Mouse (Mus musculus) heart, embryonic 12.5 days (tissue): ENCODE measurements around the gene Cd3d. TPM values are rescaled to one million over a fixed set of nuclear protein-coding genes. Genes with fewer than 3 reads are reported as not detected.

Source experiments
- ATAC-seq: fragments of 200-750 bp; cut with Nextera tagmentation; 2 replicates; pipeline ENCODE4 v1.8.0; 2017; ENCODE audit warnings: moderate TSS enrichment, moderate library complexity; ENCODE audit not compliant: insufficient number of reproducible peaks, low FRiP score
- H3K27ac ChIP-seq: fragments of 300-500 bp; sonication (generic); 2 replicates; pipeline ENCODE4 v1.5.1; 2016; ENCODE audit warnings: mild to moderate bottlenecking, moderate library complexity; ENCODE audit not compliant: poor library complexity, severe bottlenecking
- H3K27me3 ChIP-seq: fragments of 300-500 bp; sonication (generic); replicated peaks from 2 replicates; pipeline ENCODE4 v1.6.1; 2016; ENCODE audit warnings: mild to moderate bottlenecking, moderate library complexity
- H3K36me3 ChIP-seq: fragments of 300-500 bp; sonication (generic); 2 replicates; pipeline ENCODE4 v1.6.1; 2016; ENCODE audit warnings: mild to moderate bottlenecking, moderate library complexity
- H3K4me1 ChIP-seq: fragments of 300-500 bp; sonication (generic); replicated peaks from 2 replicates; pipeline ENCODE4 v1.6.1; 2016; ENCODE audit warnings: mild to moderate bottlenecking
- H3K4me2 ChIP-seq: fragments of 300-500 bp; sonication (generic); 2 replicates; pipeline ENCODE4 v1.6.1; 2016; ENCODE audit warnings: mild to moderate bottlenecking, moderate library complexity
- H3K4me3 ChIP-seq: fragments of 300-500 bp; sonication (generic); 2 replicates; pipeline ENCODE4 v1.5.1; 2016; ENCODE audit warnings: mild to moderate bottlenecking
- H3K9ac ChIP-seq: fragments of 300-500 bp; sonication (generic); 2 replicates; pipeline ENCODE4 v1.6.1; 2016; ENCODE audit warnings: mild to moderate bottlenecking, moderate library complexity
- H3K9me3 ChIP-seq: fragments of 300-500 bp; sonication (generic); replicated peaks from 2 replicates; pipeline ENCODE4 v1.6.1; 2016; ENCODE audit warnings: mild to moderate bottlenecking, moderate library complexity
- WGBS: fragments of 180-500 bp; shearing (Covaris S2); methylation state at CpG from one replicate; pipeline ENCODE4 v1.1.7; 2016; 5-methylcytosine and 5-hydroxymethylcytosine counted together
- polyA plus RNA-seq: library from polyadenylated mRNA; unstranded; fragments of >200 nt; fragmentation: Nextera tagmentation; extraction: Ambion mirVana; gene quantifications from 2 replicates; pipeline ENCODE4 v1.2.1, GENCODE M21; 2016

Cd3d gene
- polyA plus RNA-seq, 1 experiment from 2014 or later, result not detected

GRCm38 (mm10) chr9:45011291-45011690, 29.7 kb downstream of the Cd3d start:
- Histone ChIP-seq H3K27ac (no peak overlapping the region), H3K4me2 (no peak overlapping the region), H3K4me3 (no peak overlapping the region), H3K4me1 (no peaks in the 10 kb centered on the region), H3K9me3 (peaks cover 4% of the 10 kb centered on the region; the same call in 1 of the 2 replicates), H3K36me3 (no peaks in the 10 kb centered on the region), H3K27me3 (peaks cover 35% of the 10 kb centered on the region), H3K9ac (no peak overlapping the region)
- ATAC-seq, result no peak
- WGBS, result 44% methylated on average over 6 of the region's 6 CpGs

DNA sequence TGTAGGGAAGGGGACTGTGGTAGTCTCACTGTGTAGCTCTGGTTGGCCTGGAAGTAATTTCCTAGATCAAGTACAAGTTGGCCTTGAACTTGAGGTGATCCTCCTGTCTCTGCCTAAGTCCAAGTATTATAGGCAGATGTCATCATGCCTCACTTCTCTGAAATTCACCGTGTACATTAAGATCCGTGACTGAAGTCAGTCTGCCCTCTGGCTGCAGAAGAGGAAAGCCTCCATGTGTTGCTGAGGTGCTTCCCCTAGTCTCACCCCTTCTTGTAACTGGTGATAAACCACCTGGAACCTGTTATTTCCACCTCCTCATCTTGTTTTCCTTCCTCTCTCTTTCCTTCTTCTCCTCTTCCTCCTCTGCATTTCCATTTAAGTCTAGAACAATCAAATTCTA, 33.3 kb downstream of the Cd3d start:
- Histone ChIP-seq H3K4me2 (no peak overlapping the region), H3K4me1 (no peaks in the 10 kb centered on the region), H3K9ac (no peak overlapping the region), H3K36me3 (no peaks in the 10 kb centered on the region), H3K4me3 (no peak overlapping the region), H3K27me3 (peaks cover 23% of the 10 kb centered on the region), H3K9me3 (peaks cover 4% of the 10 kb centered on the region; the same call in 1 of the 2 replicates), H3K27ac (no peak overlapping the region)
- WGBS, result 35% methylated on average over 2 of the region's 2 CpGs
- no peak for ATAC-seq

- no peak for ATAC-seq
- WGBS, result 71% methylated on average over 3 of the region's 3 CpGs
- Histone ChIP-seq H3K4me3 (no peak overlapping the region), H3K27me3 (peaks cover 28% of the 10 kb centered on the region), H3K9me3 (peaks cover 4% of the 10 kb centered on the region; the same call in 1 of the 2 replicates), H3K9ac (no peak overlapping the region), H3K36me3 (no peaks in the 10 kb centered on the region), H3K4me1 (no peaks in the 10 kb centered on the region), H3K27ac (no peak overlapping the region), H3K4me2 (no peak overlapping the region)
Measured at GRCm38 (mm10) chr9:45015841-45016240, 34.3 kb downstream of the Cd3d start.

DNA sequence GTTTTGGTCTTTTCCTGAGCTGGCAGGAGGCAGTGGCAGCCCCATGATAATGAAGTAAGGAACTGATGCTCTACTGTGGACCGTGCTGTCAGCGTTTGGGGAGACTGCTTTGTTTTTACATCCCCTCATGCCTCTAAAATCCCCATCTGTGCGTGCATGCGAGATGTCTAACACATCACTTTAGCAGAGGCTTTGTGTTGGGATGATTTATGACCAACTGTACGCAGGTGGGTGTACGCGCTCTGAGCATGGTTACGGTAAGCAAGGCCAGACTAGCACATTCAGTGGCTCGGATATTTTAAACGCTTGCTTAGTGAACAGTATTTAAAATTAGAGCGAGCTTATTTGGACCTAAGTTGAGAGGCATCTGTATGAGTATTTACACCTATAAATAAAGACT, 36.4 kb downstream of the Cd3d start:
- Histone ChIP-seq H3K27ac (no peak overlapping the region), H3K4me3 (no peak overlapping the region), H3K27me3 (peaks cover 11% of the 10 kb centered on the region; the same call in 1 of the 2 replicates), H3K9ac (no peak overlapping the region), H3K4me1 (no peaks in the 10 kb centered on the region), H3K36me3 (no peaks in the 10 kb centered on the region), H3K4me2 (no peak overlapping the region), H3K9me3 (peaks cover 4% of the 10 kb centered on the region; the same call in 1 of the 2 replicates)
- ATAC-seq, result no peak
- 85% methylated on average over 11 of the region's 11 CpGs for WGBS

- peaks cover 29% of the 10 kb centered on the region for H3K27me3 ChIP-seq
- H3K9me3 ChIP-seq, result no peaks in the 10 kb centered on the region
- no peak overlapping the region for H3K27ac ChIP-seq
- 10% methylated on average over 3 of the region's 3 CpGs for WGBS
- no peak overlapping the region for H3K4me3 ChIP-seq
- no peak for ATAC-seq
- no peaks in the 10 kb centered on the region for H3K36me3 ChIP-seq
- H3K9ac ChIP-seq, result no peak overlapping the region
- H3K4me2 ChIP-seq, result no peak overlapping the region
- H3K4me1 ChIP-seq, result no peaks in the 10 kb centered on the region
Measured at GRCm38 (mm10) chr9:45022800-45023199, 41.2 kb downstream of the Cd3d start.

DNA sequence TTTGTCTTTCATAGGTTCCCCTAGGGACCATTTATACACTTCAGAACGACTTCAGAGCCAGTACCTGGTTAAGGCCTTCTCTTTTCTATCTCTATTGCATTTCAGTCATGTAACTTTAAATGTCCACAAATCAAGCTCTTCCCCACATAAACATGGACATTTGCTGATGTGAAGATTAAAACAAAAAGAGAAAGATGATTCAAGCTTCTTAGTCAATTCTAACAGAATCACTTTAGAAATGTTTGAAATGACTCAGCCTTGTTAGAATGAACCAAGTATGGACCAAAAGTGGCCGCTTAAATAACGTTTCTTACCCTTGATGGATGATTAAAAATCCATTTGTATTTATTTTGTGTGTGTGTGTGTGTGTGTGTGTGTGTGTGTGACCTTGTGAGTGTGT, 42.1 kb downstream of the Cd3d start:
- Histone ChIP-seq H3K4me2 (no peak overlapping the region), H3K4me3 (no peak overlapping the region), H3K9me3 (no peaks in the 10 kb centered on the region), H3K27me3 (peaks cover 36% of the 10 kb centered on the region), H3K36me3 (no peaks in the 10 kb centered on the region), H3K9ac (no peak overlapping the region), H3K27ac (no peak overlapping the region), H3K4me1 (no peaks in the 10 kb centered on the region)
- no peak for ATAC-seq
- WGBS, result 50% methylated on average over 3 of the region's 3 CpGs

- no peak overlapping the region for H3K9ac ChIP-seq
- H3K36me3 ChIP-seq, result no peaks in the 10 kb centered on the region
- no peaks in the 10 kb centered on the region for H3K9me3 ChIP-seq
- H3K27me3 ChIP-seq, result peaks cover 42% of the 10 kb centered on the region
- H3K4me2 ChIP-seq, result no peak overlapping the region
- H3K4me3 ChIP-seq, result no peak overlapping the region
- 65% methylated on average over 2 of the region's 2 CpGs for WGBS
- ATAC-seq, result no peak
- H3K4me1 ChIP-seq, result no peaks in the 10 kb centered on the region
- no peak overlapping the region for H3K27ac ChIP-seq
Measured at GRCm38 (mm10) chr9:45024187-45024586, 42.6 kb downstream of the Cd3d start.

DNA sequence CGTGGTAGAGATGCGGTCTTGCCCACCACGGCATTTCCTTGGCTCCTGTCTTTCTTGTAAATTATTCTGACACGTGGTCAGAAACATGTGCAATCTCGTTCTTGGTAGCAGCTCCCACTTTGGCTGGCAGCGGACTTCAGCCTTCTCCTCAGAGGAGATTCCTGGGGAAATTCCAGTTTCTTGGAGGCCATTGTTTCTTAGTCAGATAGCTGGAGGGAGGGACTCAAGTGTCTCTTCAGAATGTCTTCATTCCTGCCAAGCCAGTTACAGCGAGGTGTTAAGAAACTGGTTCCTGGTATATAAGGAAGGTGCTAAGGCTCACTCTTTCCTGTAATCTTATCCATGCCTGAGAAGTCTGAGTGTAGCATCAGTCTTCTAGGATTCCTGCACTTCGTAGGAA, 45.8 kb downstream of the Cd3d start:
- Histone ChIP-seq H3K4me3 (no peak overlapping the region), H3K4me1 (0 out of 2 replicates have a peak, but pooled peaks cover 3% of the 10 kb centered on the region), H3K36me3 (no peaks in the 10 kb centered on the region), H3K27ac (no peak overlapping the region), H3K27me3 (peaks cover 55% of the 10 kb centered on the region), H3K9ac (no peak overlapping the region), H3K9me3 (no peaks in the 10 kb centered on the region), H3K4me2 (no peak overlapping the region)
- ATAC-seq, result no peak
- WGBS, result 64% methylated on average over 8 of the region's 8 CpGs

GRCm38 (mm10) chr9:45030341-45030740, 48.8 kb downstream of the Cd3d start:
- WGBS, result 49% methylated on average over 6 of the region's 6 CpGs
- ATAC-seq, result no peak

DNA sequence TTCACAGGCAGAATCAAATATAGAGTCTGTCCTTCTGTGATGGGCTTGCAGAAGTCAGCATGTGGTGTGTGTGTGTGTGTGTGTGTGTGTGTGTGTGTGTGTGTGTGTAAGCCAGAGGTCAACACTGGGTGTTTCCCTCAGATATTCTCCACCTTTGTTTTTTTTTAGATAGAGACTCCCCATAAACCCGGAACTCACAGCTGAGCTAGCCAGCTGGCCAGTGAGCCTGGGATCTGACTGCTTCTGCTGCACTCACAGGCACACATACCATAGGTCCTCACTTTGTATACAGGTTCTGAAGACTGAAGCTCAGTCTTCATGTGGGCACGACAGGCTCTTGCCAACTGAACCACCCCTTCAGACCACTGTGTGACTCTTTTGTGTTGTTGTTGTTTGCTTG, 50.7 kb downstream of the Cd3d start:
- no peak overlapping the region for H3K4me2 ChIP-seq
- no peak overlapping the region for H3K4me3 ChIP-seq
- no peak overlapping the region for H3K9ac ChIP-seq
- no peaks in the 10 kb centered on the region for H3K36me3 ChIP-seq
- peaks cover 35% of the 10 kb centered on the region for H3K27me3 ChIP-seq
- no peak overlapping the region for H3K27ac ChIP-seq
- ATAC-seq, result no peak
- WGBS, result 47% methylated on average over 2 of the region's 2 CpGs
- H3K4me1 ChIP-seq, result 0 out of 2 replicates have a peak, but pooled peaks cover 3% of the 10 kb centered on the region
- no peaks in the 10 kb centered on the region for H3K9me3 ChIP-seq

More at GRCm38 (mm10) chr9:45030341-45030740, 48.8 kb downstream of the Cd3d start:
- no peak overlapping the region for H3K4me2 ChIP-seq
- no peak overlapping the region for H3K9ac ChIP-seq
- no peak overlapping the region for H3K27ac ChIP-seq
- peaks cover 48% of the 10 kb centered on the region for H3K27me3 ChIP-seq
- H3K4me3 ChIP-seq, result no peak overlapping the region
- 0 out of 2 replicates have a peak, but pooled peaks cover 3% of the 10 kb centered on the region for H3K4me1 ChIP-seq
- no peaks in the 10 kb centered on the region for H3K9me3 ChIP-seq
- H3K36me3 ChIP-seq, result no peaks in the 10 kb centered on the region

DNA sequence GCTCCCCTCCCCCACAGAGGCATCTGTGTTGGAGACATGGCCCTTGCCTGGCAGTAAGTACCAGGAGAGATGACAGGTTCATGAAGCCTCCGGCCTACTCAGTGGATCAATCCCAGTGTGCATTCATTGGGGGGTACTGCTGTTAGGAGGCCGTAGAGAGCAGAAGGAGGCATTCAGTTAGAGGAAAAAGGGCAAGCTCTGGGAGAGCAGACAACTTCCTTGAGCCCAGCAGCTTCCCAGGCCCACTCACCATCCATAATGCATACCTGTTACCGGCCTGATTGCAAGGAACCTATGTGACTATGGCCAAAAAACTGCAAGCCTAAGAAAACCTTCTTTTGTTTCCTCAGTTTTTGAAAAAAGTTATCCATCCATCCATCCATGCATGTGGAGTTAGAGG, 52.9 kb downstream of the Cd3d start:
- Histone ChIP-seq H3K9me3 (no peaks in the 10 kb centered on the region), H3K9ac (no peak overlapping the region), H3K4me2 (no peak overlapping the region), H3K36me3 (no peaks in the 10 kb centered on the region), H3K27ac (no peak overlapping the region), H3K27me3 (peaks cover 41% of the 10 kb centered on the region), H3K4me1 (0 out of 2 replicates have a peak, but pooled peaks cover 3% of the 10 kb centered on the region), H3K4me3 (no peak overlapping the region)
- no peak for ATAC-seq
- 78% methylated on average over 3 of the region's 3 CpGs for WGBS
